Mouse (Mus musculus) naive thymus-derived CD4-positive, alpha-beta T cell, adult 5 months (primary cell): ENCODE data around the gene Plcl1. TPM values are rescaled to one million over a fixed set of nuclear protein-coding genes. Genes with fewer than 3 reads are reported as not detected.

ENCODE experiments used
- polyA plus RNA-seq: library from polyadenylated mRNA; unstranded; fragments of 100-300 nt; shearing (Covaris generic); gene quantifications from one replicate; pipeline ENCODE4 v1.2.1, GENCODE M21; 2017

Gene Plcl1
- polyA plus RNA-seq = 1.9 TPM

DNA sequence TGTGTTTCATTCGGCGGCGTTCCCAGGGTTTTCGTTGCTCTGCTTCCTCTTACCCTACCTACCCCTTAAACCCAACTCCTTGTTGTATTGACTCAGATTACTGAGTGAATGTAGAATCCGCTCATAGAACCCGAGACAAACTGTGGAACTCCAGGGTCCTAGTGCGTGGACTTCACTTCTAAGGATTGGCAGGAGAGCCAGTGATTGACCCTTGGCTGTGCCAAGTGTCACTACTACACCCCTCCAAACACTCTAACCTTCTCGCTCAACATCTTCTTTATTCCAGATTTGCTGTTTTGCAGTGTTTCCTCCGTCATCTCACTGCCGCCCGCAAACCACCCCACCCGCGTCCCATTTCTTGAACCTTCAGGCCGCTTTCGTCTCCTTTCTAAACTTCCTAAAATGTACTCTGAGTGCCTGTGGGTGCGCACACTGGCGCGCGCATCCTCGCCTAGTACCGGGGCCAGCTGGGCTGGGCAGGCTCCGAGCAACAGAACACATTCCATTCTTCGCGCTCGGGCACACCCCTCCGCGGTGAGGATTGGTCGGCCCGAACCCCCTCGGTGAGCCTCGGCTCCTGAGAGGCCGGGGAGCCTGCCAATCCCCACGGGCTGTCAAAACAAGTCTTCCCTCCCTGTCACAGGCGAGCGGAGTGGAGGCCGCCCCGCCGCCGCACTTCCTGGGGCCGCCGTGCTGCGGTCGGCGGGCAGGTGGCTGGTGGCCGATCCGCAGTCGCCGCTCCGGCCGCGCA lies at the start of gene Plcl1:
Plcl1 (plus strand) TSS at position 650 of the 751 bp plus-strand sequence.

GRCm38 (mm10) chr1:55363044-55363565 lies 42.6 kb upstream of the Plcl1 start, which contains the start of gene Boll:
Gene Boll (minus strand): TSS chr1:55363469.

Other genes with a start within 250 kb of the Plcl1 start
- 6.1 TPM for gene Rftn2, start 179.1 kb upstream of the Plcl1 start, polyA plus RNA-seq
- 3.6 TPM for gene Mars2, start 168.7 kb upstream of the Plcl1 start, polyA plus RNA-seq
- gene Boll, start 42.5 kb upstream of the Plcl1 start, polyA plus RNA-seq = 15.5 TPM